Mouse (Mus musculus) neutrophil, adult 5-6 weeks (primary cell): ENCODE measurements around the gene Six5. TPM values are rescaled to one million over a fixed set of nuclear protein-coding genes. Genes with fewer than 3 reads are reported as not detected.

Experiments used
- ATAC-seq: fragments of 151-379, 151-347 bp; 2 replicates; pipeline ENCODE4 v1.8.0; 2017; ENCODE audit warnings: mild to moderate bottlenecking, moderate TSS enrichment; ENCODE audit not compliant: insufficient number of reproducible peaks, poor library complexity, low FRiP score, severe bottlenecking; ENCODE audit errors: extremely low read depth
- total RNA-seq: library from RNA; stranded (forward); fragments of 200-1000 nt; gene quantifications from 2 replicates; pipeline ENCODE4 v1.2.3, GENCODE M21; 2017

The Six5 gene
- total RNA-seq, 1 experiment from 2014 or later, result not detected

DNA sequence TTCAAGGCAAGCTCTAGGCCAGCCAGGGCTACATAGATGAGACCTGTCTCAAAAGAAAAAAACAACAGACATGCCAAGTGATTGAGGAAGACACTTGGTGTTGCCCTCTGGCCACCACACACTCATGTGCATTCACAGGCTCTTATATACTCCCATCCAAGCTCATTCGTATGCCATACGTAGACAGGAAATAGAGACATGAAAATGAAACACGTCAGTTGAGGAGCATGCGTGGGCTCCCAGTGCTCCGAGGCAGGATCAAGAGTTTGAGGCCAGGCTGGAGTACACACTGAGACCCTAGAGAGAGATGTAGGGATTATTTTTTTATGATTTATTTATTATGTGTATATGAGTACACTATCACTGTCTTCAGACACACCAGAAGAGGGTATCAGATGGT lies 35.0 kb downstream of the Six5 start:
- ATAC-seq, result no peak

DNA sequence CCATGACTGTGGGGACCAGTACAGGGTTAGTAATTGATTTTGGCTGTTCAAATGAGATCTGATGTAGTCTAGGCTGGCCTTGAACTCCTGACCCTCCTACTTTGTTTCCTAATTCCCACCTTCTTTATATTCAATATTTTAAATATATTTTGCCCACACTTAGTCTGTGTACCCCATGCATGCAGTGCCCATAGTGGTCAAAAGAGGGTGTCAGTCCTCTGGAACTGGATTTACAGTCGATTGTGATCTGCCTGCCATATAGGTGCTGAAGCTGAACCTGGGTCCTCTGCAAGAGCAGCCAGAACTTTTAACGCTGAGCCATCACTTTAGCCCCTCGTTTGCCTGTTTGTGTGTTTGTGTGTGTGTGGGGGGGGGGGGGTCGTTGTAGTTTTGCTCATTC lies 36.3 kb downstream of the Six5 start:
- ATAC-seq, result no peak

DNA sequence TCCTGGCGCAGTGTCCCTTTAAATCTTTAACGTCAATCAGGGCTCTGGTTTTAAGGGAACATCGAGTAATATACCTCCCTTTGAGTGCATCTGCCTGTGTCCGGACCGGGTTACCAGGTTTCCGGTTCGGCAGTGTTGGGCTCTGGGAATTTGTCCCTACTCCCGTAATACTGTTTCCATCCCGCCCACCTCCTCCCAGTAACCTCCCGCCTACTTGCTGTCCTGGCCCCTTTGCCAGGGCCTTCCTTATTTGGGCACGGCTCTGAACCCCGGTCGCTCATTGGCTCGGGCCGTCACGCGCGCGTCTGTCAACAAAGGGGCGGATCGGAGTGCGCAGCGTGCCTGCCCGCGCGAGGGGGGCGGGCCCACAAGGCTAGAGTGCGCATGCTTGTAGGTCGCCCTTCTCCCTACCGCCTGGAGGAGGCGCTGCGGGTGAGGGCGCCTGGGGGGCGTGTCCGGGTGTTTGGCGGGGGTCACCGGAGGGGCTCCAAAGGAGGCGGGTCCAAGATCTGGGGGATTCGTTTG lies 37.0 kb downstream of the Six5 start:
- ATAC-seq, result peak; percentile 90

DNA sequence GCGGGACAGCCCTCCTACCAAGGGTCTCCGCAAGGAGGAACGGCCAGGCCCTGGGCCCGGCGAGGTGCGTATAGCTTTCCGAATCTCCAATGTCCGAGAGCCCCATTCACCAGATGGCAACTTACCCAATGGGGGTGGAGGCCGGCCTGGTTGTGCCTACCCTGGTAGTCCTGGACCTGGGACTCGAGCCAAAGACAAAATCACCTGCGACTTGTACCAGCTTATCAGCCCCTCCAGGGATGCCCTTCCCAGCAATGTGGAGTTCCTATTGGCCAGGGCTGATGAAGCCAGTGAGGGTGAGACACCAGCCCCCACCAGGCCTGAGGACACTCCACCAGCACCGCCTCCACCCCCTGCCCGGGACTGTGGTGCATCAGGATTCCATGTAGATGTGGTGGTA lies 41.8 kb downstream of the Six5 start:
- no peak for ATAC-seq

DNA sequence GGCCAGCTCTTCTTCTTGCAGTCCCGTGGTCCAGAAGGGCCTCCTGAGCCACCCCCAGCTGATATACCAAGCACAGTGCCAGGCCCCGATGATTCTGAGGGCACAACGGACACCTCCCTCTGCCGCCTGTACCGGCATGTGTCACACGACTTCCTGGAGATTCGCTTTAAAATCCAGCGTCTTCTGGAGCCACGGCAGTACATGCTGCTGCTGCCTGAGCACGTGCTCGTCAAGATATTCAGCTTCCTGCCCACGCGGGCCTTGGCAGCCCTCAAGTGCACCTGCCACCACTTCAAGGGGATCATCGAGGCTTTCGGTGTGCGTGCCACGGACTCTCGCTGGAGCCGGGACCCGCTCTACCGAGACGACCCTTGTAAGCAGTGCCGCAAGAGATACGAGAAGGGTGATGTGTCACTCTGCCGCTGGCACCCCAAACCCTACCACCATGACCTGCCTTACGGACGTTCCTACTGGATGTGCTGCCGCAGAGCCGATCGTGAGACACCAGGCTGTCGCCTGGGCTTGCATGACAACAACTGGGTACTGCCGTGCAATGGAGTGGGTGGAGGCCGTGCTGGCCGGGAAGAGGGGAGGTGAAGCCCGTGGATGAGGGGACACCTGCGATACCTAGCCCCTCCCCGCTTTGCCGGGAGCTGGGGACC lies 42.4 kb downstream of the Six5 start:
- ATAC-seq, result peak; percentile 17; the same call in 1 of the 2 replicates

DNA sequence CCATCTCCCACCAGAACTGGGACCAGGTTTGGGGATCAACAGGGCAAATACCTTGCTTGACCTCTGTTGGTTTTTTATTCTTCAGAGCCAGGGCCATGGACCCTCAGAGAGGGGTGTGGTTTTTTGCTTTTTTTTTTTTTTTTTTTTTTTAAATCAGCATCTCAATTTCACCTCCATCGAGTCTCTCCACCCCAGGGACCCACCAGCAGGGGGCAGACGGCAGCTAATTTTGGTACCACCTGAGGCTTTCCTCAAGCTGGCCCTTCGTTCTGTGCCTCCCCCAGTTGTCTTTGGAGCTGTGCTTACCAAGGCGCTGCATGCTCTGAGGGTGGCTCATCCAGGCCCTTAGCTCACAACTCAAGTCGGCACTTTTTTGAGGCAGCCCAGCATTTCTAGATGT lies 43.0 kb downstream of the Six5 start:
- no peak for ATAC-seq

DNA sequence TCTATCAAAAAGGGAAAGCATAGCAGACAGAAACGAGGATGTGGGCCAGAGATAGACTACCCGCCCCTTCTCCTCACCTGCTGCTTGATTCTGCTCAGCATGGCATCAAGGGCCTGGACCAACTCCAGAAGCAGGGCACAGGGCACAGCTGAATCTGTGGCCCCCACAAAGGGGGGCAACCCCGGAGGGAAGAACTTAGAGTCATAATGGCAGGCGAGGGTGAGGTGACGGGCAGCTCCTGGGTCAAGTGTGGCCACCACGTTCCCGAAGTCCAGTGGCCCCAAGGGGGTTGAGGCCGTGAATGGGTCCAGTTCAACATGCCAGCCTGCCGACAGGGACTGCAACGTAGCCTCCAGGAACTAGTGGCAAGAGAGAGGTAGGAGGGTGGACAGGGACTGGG lies 52.4 kb downstream of the Six5 start:
- ATAC-seq, result no peak

DNA sequence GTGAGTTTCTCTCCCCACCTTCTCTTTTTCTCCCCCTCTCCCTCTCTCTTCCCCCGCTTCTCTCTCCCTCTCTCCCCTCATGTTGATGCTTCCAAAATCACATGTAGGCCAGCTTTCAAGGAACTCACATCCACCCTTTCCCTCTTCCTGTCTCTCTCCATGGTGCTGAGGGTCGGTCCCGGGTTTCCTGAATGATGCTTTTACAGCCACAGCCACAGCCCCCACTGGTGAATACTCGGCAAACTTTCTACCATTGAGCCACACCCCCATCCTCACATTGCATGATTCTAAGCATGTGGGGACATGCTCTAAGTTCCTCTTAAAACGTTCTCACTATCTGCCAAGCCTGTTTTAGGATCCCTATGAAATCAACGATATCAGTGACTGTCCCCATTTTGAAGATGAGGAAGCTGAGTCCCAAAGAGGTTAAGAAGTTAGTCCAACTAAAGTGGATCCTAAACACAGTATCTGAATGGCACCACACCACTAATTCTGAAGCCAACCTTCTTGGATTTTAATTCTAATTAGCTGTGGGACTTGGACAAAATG lies 53.2 kb downstream of the Six5 start:
- ATAC-seq, result no peak

Other genes with a start within 250 kb of the Six5 start
- 146 and 154 TPM in 2 replicates for gene Pglyrp1, start 223.3 kb upstream of the Six5 start, total RNA-seq
- gene Ccdc61, start 184.2 kb upstream of the Six5 start, total RNA-seq, result 16.2 and 17.5 TPM in 2 replicates
- gene Nova2, start 168.7 kb upstream of the Six5 start, total RNA-seq, result not detected in 2 replicates
- gene Nanos2, start 107.2 kb upstream of the Six5 start, total RNA-seq, result not detected in 2 replicates
- gene Mypop, start 103.3 kb upstream of the Six5 start, total RNA-seq, result 0.74 and 2.0 TPM in 2 replicates
- gene Irf2bp1, start 90.5 kb upstream of the Six5 start, total RNA-seq, result 13.2 and 16.9 TPM in 2 replicates
- not detected in 2 replicates for gene Foxa3, start 71.1 kb upstream of the Six5 start, total RNA-seq
- 64.8 and 67.0 TPM in 2 replicates for gene Sympk, start 70.2 kb upstream of the Six5 start, total RNA-seq
- 0.35 and 0.37 TPM in 2 replicates for gene Rsph6a, start 39.9 kb upstream of the Six5 start, total RNA-seq
- gene Dmwd, start 18.4 kb upstream of the Six5 start, total RNA-seq, result 3.1 and 3.4 TPM in 2 replicates
- 1.4 and 2.1 TPM in 2 replicates for gene Dmpk, start 10.7 kb upstream of the Six5 start, total RNA-seq
- not detected in 2 replicates for gene Gm4969, start 23.8 kb downstream of the Six5 start, total RNA-seq
- gene Fbxo46, start 25.3 kb downstream of the Six5 start, total RNA-seq, result 11.3 and 13.3 TPM in 2 replicates
- gene Qpctl, start 54.7 kb downstream of the Six5 start, total RNA-seq, result 3.8 and 5.3 TPM in 2 replicates
- 26.4 and 33.0 TPM in 2 replicates for gene Snrpd2, start 55.1 kb downstream of the Six5 start, total RNA-seq
- gene Gipr, start 71.5 kb downstream of the Six5 start, total RNA-seq, result not detected in 2 replicates
- 9.1 and 13.3 TPM in 2 replicates for gene Eml2, start 81.8 kb downstream of the Six5 start, total RNA-seq
- gene Gpr4, start 117.9 kb downstream of the Six5 start, total RNA-seq, result 0.37 TPM in 1 of 2 replicates, not detected in the other
- gene Opa3, start 133.7 kb downstream of the Six5 start, total RNA-seq, result 12.5 and 15.3 TPM in 2 replicates
- 400 and 419 TPM in 2 replicates for gene Vasp, start 177.2 kb downstream of the Six5 start, total RNA-seq
- not detected in 2 replicates for gene Ppm1n, start 185.5 kb downstream of the Six5 start, total RNA-seq
- gene Rtn2, start 188.0 kb downstream of the Six5 start, total RNA-seq, result not detected in 2 replicates
- gene Fosb, start 215.5 kb downstream of the Six5 start, total RNA-seq, result 60.5 and 64.4 TPM in 2 replicates